In genomic region chr11:31694801-31695200, GRCm38 (mm10) we compare ENCODE assay signal across 10 mouse cellular contexts. TPM values are rescaled to one million over a fixed set of nuclear protein-coding genes. Genes with fewer than 3 reads are reported as not detected.
DNase-seq lines count a peak whose midpoint lies in the region; ATAC-seq and TF ChIP-seq lines count a peak whose summit lies in the region.
"Had no signal": no experiment of that assay in that cellular context is flagged by ENCODE, and none has a peak within 500 bp of the region (broad histone marks: within the 10 kb centered on the region; RNA-seq: fewer than 3 reads in every experiment).

No protein-coding gene starts in this region.

- H3K4me3 ChIP-seq in lung, postnatal 0 days (ENCODE audit: low read depth, low read length) = no peak overlapping the region
- H3K4me3 ChIP-seq in hindbrain, postnatal 0 days (ENCODE audit: low read length) = no peak overlapping the region
- no peak overlapping the region for H3K4me3 ChIP-seq in limb, embryonic 14.5 days (replicated peaks; ENCODE audit: low read length)
- no peak overlapping the region for H3K4me3 ChIP-seq in kidney, embryonic 14.5 days (ENCODE audit: low read length)
- H3K4me3 ChIP-seq: megakaryocyte, embryonic 14.5 days; stomach, embryonic 15.5 days had no signal

- H3K36me3 ChIP-seq in lung, postnatal 0 days (ENCODE audit: insufficient read depth, low read length) = no peaks in the 10 kb centered on the region
- H3K36me3 ChIP-seq in hindbrain, postnatal 0 days (ENCODE audit: insufficient read depth, low read length) = no peaks in the 10 kb centered on the region
- H3K36me3 ChIP-seq in limb, embryonic 14.5 days (ENCODE audit: control insufficient read depth, insufficient read depth, low read length) = no peaks in the 10 kb centered on the region
- no peaks in the 10 kb centered on the region for H3K36me3 ChIP-seq in kidney, embryonic 14.5 days (ENCODE audit: control insufficient read depth, insufficient read depth, low read length)
- H3K36me3 ChIP-seq: stomach, embryonic 15.5 days had no signal

- no peak overlapping the region for H3K4me2 ChIP-seq in lung, postnatal 0 days (replicated peaks; ENCODE audit: low read depth, low read length)
- no peak overlapping the region for H3K4me2 ChIP-seq in hindbrain, postnatal 0 days (ENCODE audit: low read depth, low read length)
- no peak overlapping the region for H3K4me2 ChIP-seq in limb, embryonic 14.5 days (replicated peaks; ENCODE audit: low read depth, low read length, severe bottlenecking)
- H3K4me2 ChIP-seq in kidney, embryonic 14.5 days (replicated peaks; ENCODE audit: low read depth, low read length) = no peak overlapping the region
- H3K4me2 ChIP-seq: stomach, embryonic 15.5 days had no signal

- H3K27ac ChIP-seq in lung, postnatal 0 days (ENCODE audit: low read length) = no peak overlapping the region
- peak overlapping the region; percentile 84 for H3K27ac ChIP-seq in hindbrain, postnatal 0 days
- H3K27ac ChIP-seq in limb, embryonic 14.5 days (replicated peaks; ENCODE audit: low read depth, low read length) = no peak overlapping the region
- H3K27ac ChIP-seq in kidney, embryonic 14.5 days (ENCODE audit: low read depth, low read length) = no peak overlapping the region
- H3K27ac ChIP-seq: stomach, embryonic 15.5 days had no signal

- WGBS in lung, postnatal 0 days = 85% methylated on average over 4 of the region's 4 CpGs
- 26% methylated on average over 4 of the region's 4 CpGs for WGBS in hindbrain, postnatal 0 days
- WGBS in limb, embryonic 14.5 days = 83% methylated on average over 4 of the region's 4 CpGs
- WGBS in kidney, embryonic 14.5 days = 88% methylated on average over 4 of the region's 4 CpGs

- TF ChIP-seq CTCF in lung, postnatal 0 days (IDR thresholded peaks at IDR 0.05) = no peak
- TF ChIP-seq CTCF in hindbrain, postnatal 0 days (IDR thresholded peaks at IDR 0.05; ENCODE audit: low read depth) = peak; percentile 49

- no peaks in the 10 kb centered on the region for H3K27me3 ChIP-seq in lung, postnatal 0 days (replicated peaks; ENCODE audit: insufficient read depth, low read length)
- H3K27me3 ChIP-seq in hindbrain, postnatal 0 days (ENCODE audit: insufficient read depth, low read length) = no peaks in the 10 kb centered on the region
- no peaks in the 10 kb centered on the region for H3K27me3 ChIP-seq in limb, embryonic 14.5 days (ENCODE audit: control insufficient read depth, insufficient read depth, low read length)
- H3K27me3 ChIP-seq in kidney, embryonic 14.5 days (ENCODE audit: control insufficient read depth, insufficient read depth, low read length) = no peaks in the 10 kb centered on the region
- H3K27me3 ChIP-seq: stomach, embryonic 15.5 days had no signal

- H3K9ac ChIP-seq in lung, postnatal 0 days (replicated peaks; ENCODE audit: low read depth) = no peak overlapping the region
- H3K9ac ChIP-seq in hindbrain, postnatal 0 days (replicated peaks; ENCODE audit: low read length) = no peak overlapping the region
- H3K9ac ChIP-seq in limb, embryonic 14.5 days (ENCODE audit: low read depth, low read length, severe bottlenecking) = no peak overlapping the region
- H3K9ac ChIP-seq in kidney, embryonic 14.5 days (ENCODE audit: low read depth, low read length) = no peak overlapping the region
- H3K9ac ChIP-seq: stomach, embryonic 15.5 days had no signal

- H3K4me1 ChIP-seq in lung, postnatal 0 days (ENCODE audit: insufficient read depth, low read depth, low read length) = no peaks in the 10 kb centered on the region
- peaks cover 4% of the 10 kb centered on the region; the same call in 1 of the 2 replicates for H3K4me1 ChIP-seq in hindbrain, postnatal 0 days (ENCODE audit: insufficient read depth, low read length)
- no peaks in the 10 kb centered on the region for H3K4me1 ChIP-seq in limb, embryonic 14.5 days (ENCODE audit: control insufficient read depth, insufficient read depth, low read length)
- H3K4me1 ChIP-seq in kidney, embryonic 14.5 days (ENCODE audit: control insufficient read depth, insufficient read depth, low read length) = no peaks in the 10 kb centered on the region
- H3K4me1 ChIP-seq: stomach, embryonic 15.5 days had no signal

- TF ChIP-seq POLR2A in limb, embryonic 14.5 days (IDR thresholded peaks at IDR 0.05; ENCODE audit: borderline replicate concordance, extremely low read depth, insufficient read depth, insufficient read length) = no peak

- H3K9me3 ChIP-seq in lung, postnatal 0 days (ENCODE audit: low read length) = no peaks in the 10 kb centered on the region
- H3K9me3 ChIP-seq in hindbrain, postnatal 0 days (ENCODE audit: low read length) = no peaks in the 10 kb centered on the region
- H3K9me3 ChIP-seq in limb, embryonic 14.5 days (ENCODE audit: control insufficient read depth, low read length) = no peaks in the 10 kb centered on the region
- H3K9me3 ChIP-seq in kidney, embryonic 14.5 days (ENCODE audit: control insufficient read depth, low read length) = no peaks in the 10 kb centered on the region
- H3K9me3 ChIP-seq: stomach, embryonic 15.5 days had no signal

- 0 out of 2 replicates have a peak, but pooled peaks have one; percentile 8 for ATAC-seq in lung, postnatal 0 days
- ATAC-seq in hindbrain, postnatal 0 days = peak; percentile 94
- peak; percentile 43; the same call in 1 of the 2 replicates for ATAC-seq in limb, embryonic 14.5 days (ENCODE audit: low FRiP score, low read depth)
- no peak for ATAC-seq in granulocyte monocyte progenitor cell, adult 5-6 weeks (replicated peaks; ENCODE audit: poor library complexity, severe bottlenecking)
- ATAC-seq in kidney, embryonic 14.5 days (ENCODE audit: low FRiP score, low TSS enrichment) = no peak

- peak; percentile 21 for DNase-seq in lung, postnatal 0 days (ENCODE audit: low spot score)
- DNase-seq in lung, adult 18-20 months = no peak
- DNase-seq in hindbrain, postnatal 0 days (ENCODE audit: low spot score) = peak; percentile 93
- DNase-seq in limb, embryonic 14.5 days (ENCODE audit: low spot score) = peak; percentile 30
- no peak for DNase-seq in urinary bladder, postnatal 14 days (ENCODE audit: low spot score)
- no peak for DNase-seq in heart, adult 18-20 months

- TF ChIP-seq EP300 in lung, postnatal 0 days (IDR thresholded peaks at IDR 0.05) = no peak

RNA-seq across cellular contexts. Expression of gene Bod1, which starts 23.1 kb away (rescaled TPM):
- 51.1 and 53.2 TPM in 2 replicates for polyA plus RNA-seq in lung, postnatal 0 days (2015; fragmentation: Nextera tagmentation; extraction: Ambion mirVana)
- total RNA-seq in hindbrain, postnatal 0 days (2014; rRNA removed) = 91.2 and 113 TPM in 2 replicates
- 125 and 134 TPM in 2 replicates for polyA plus RNA-seq in hindbrain, postnatal 0 days (2015; fragmentation: Nextera tagmentation; extraction: Ambion mirVana)
- polyA plus RNA-seq in limb, embryonic 14.5 days (2012; rRNA removed) = 125 TPM in 2 replicates
- polyA plus RNA-seq in limb, embryonic 14.5 days (2014; fragmentation: Nextera tagmentation; extraction: Ambion mirVana) = 120 and 128 TPM in 2 replicates
- 16.5 and 22.8 TPM in 2 replicates for total RNA-seq in granulocyte monocyte progenitor cell, adult 5-6 weeks (2014; fragmentation: Nextera tagmentation)
- total RNA-seq in granulocyte monocyte progenitor cell, adult 5-6 weeks (2017) = 21.4 and 26.3 TPM in 2 replicates
- total RNA-seq in heart, adult 18-20 months (2021) = 100 to 1,000 TPM; 134 to 154 TPM
- 104 and 107 TPM in 2 replicates for polyA plus RNA-seq in kidney, embryonic 14.5 days (2014; fragmentation: Nextera tagmentation; extraction: Ambion mirVana)

Comparison
In these comparisons a context has a peak if more than half of its experiments do, and no peak if none do; other contexts are left out.
1. DNase-seq: peak in lung, postnatal 0 days (single experiment), hindbrain, postnatal 0 days (single experiment) and limb, embryonic 14.5 days (single experiment); none in lung, adult 18-20 months (0 of 2), urinary bladder, postnatal 14 days (single experiment) and heart, adult 18-20 months (0 of 2).
2. ATAC-seq: peak in lung, postnatal 0 days (single experiment), hindbrain, postnatal 0 days (single experiment) and limb, embryonic 14.5 days (single experiment); none in granulocyte monocyte progenitor cell, adult 5-6 weeks (single experiment) and kidney, embryonic 14.5 days (single experiment).